Comparison of ENCODE assay signal across 10 mouse cellular contexts in genomic region chr2:60747590-60747989, GRCm38 (mm10). TPM values are rescaled to one million over a fixed set of nuclear protein-coding genes. Genes with fewer than 3 reads are reported as not detected.
DNase-seq lines count a peak whose midpoint lies in the region; ATAC-seq and TF ChIP-seq lines count a peak whose summit lies in the region.
"Had no signal": no experiment of that assay in that cellular context is flagged by ENCODE, and none has a peak within 500 bp of the region (broad histone marks: within the 10 kb centered on the region; RNA-seq: fewer than 3 reads in every experiment).

No protein-coding gene starts in this region.

- H3K4me2 ChIP-seq in heart, embryonic 13.5 days: no peak overlapping the region
- H3K4me2 ChIP-seq in liver, postnatal 0 days (ENCODE audit: low read depth, low read length): no peak overlapping the region
- H3K4me2 ChIP-seq: midbrain, embryonic 13.5 days had no signal

- H3K27ac ChIP-seq in heart, embryonic 13.5 days (replicated peaks): peak overlapping the region; percentile 65
- no peak overlapping the region for H3K27ac ChIP-seq in liver, postnatal 0 days (ENCODE audit: low read depth)
- H3K27ac ChIP-seq: midbrain, embryonic 13.5 days had no signal

- 24% methylated on average over 3 of the region's 3 CpGs for WGBS in heart, embryonic 13.5 days
- 62% methylated on average over 3 of the region's 3 CpGs for WGBS in liver, postnatal 0 days (ENCODE audit: insufficient replicate concordance)

- H3K4me1 ChIP-seq in heart, embryonic 13.5 days: peaks cover 21% of the 10 kb centered on the region
- no peaks in the 10 kb centered on the region for H3K4me1 ChIP-seq in liver, postnatal 0 days (ENCODE audit: insufficient read depth)
- H3K4me1 ChIP-seq: midbrain, embryonic 13.5 days had no signal

- TF ChIP-seq EP300 in liver, postnatal 0 days (IDR thresholded peaks at IDR 0.05; ENCODE audit: low read depth): no peak

- no peak overlapping the region for H3K9ac ChIP-seq in heart, embryonic 13.5 days
- H3K9ac ChIP-seq in liver, postnatal 0 days (replicated peaks): no peak overlapping the region
- H3K9ac ChIP-seq: midbrain, embryonic 13.5 days had no signal

- no peaks in the 10 kb centered on the region for H3K27me3 ChIP-seq in heart, embryonic 13.5 days (replicated peaks)
- no peaks in the 10 kb centered on the region for H3K27me3 ChIP-seq in liver, postnatal 0 days (ENCODE audit: insufficient read depth, low read length)
- H3K27me3 ChIP-seq: midbrain, embryonic 13.5 days had no signal

- no peaks in the 10 kb centered on the region for H3K9me3 ChIP-seq in heart, embryonic 13.5 days
- H3K9me3 ChIP-seq in liver, postnatal 0 days (ENCODE audit: low read length): no peaks in the 10 kb centered on the region
- H3K9me3 ChIP-seq: midbrain, embryonic 13.5 days had no signal

- DNase-seq in embryo, embryonic 10.5 days (ENCODE audit: low spot score): peak; percentile 19
- no peak for DNase-seq in embryo, embryonic 9.5 days (ENCODE audit: extremely low spot score)
- DNase-seq in adipocyte (ENCODE audit: low spot score): peak; percentile 58
- DNase-seq in liver, postnatal 0 days: no peak
- DNase-seq in cerebellum, adult 9-11 months: no peak
- no peak for DNase-seq in natural killer cell, adult 2 months (ENCODE audit: low spot score in 2 of 2)
- DNase-seq in left cerebral cortex, adult 18-20 months (ENCODE audit: low spot score in 2 of 2): no peak

- H3K4me3 ChIP-seq in heart, embryonic 13.5 days: no peak overlapping the region
- no peak overlapping the region for H3K4me3 ChIP-seq in liver, postnatal 0 days (ENCODE audit: low read depth, low read length)
- H3K4me3 ChIP-seq: midbrain, embryonic 13.5 days had no signal

- TF ChIP-seq CTCF in liver, postnatal 0 days (IDR thresholded peaks at IDR 0.05; ENCODE audit: low read depth): 0 out of 2 replicates have a peak, but pooled peaks have one; percentile 10

- peaks cover 30% of the 10 kb centered on the region for H3K36me3 ChIP-seq in heart, embryonic 13.5 days
- 0 out of 2 replicates have a peak, but pooled peaks cover 6% of the 10 kb centered on the region for H3K36me3 ChIP-seq in liver, postnatal 0 days (replicated peaks; ENCODE audit: insufficient read depth, low read length)
- H3K36me3 ChIP-seq: midbrain, embryonic 13.5 days had no signal

- ATAC-seq in heart, embryonic 13.5 days (ENCODE audit: extremely low read depth, insufficient number of reproducible peaks, low FRiP score, low TSS enrichment): no peak
- peak; percentile 40 for ATAC-seq in liver, postnatal 0 days
- ATAC-seq: CD4-positive, CD25-positive, alpha-beta regulatory T cell, adult 4 months; midbrain, embryonic 13.5 days had no signal

RNA-seq across cellular contexts. Expression of gene Itgb6, which starts 25.1 kb away (rescaled TPM):
- polyA plus RNA-seq in heart, embryonic 13.5 days (2015; fragmentation: Nextera tagmentation; extraction: Ambion mirVana): 0.20 and 0.29 TPM in 2 replicates
- 0.06 and 0.07 TPM in 2 replicates for polyA plus RNA-seq in liver, postnatal 0 days (2015; fragmentation: Nextera tagmentation; extraction: Ambion mirVana)
- total RNA-seq in left cerebral cortex, adult 18-20 months (2021): not detected
- polyA plus RNA-seq: midbrain, embryonic 13.5 days had no signal

Comparison
In these comparisons a context has a peak if more than half of its experiments do, and no peak if none do; other contexts are left out.
1. DNase-seq: peak in embryo, embryonic 10.5 days (single experiment) and adipocyte (single experiment); none in embryo, embryonic 9.5 days (single experiment), liver, postnatal 0 days (single experiment), cerebellum, adult 9-11 months (single experiment), natural killer cell, adult 2 months (0 of 2) and left cerebral cortex, adult 18-20 months (0 of 2).